Mouse (Mus musculus) gastrocnemius, postnatal 10 days (tissue): Measurements from ENCODE around the gene Rnf34. TPM values are rescaled to one million over a fixed set of nuclear protein-coding genes. Genes with fewer than 3 reads are reported as not detected.

ENCODE experiments used
- DNase-seq: peaks from one replicate; pipeline ENCODE4 v3.0.0; 2021; ENCODE audit warnings: mixed read lengths
- total RNA-seq, 2 experiments: library from RNA; stranded (reverse); gene quantifications; 2 replicates each; pipeline ENCODE4 v1.2.3; 2021

The Rnf34 gene
- total RNA-seq, 2 experiments from 2014 or later: 12.7 to 15.9 TPM

- DNase-seq: peak; percentile 88
These were observed 50.1 kb downstream of the Rnf34 start for GRCm38 (mm10) chr5:122899777-122900557.

GRCm38 (mm10) chr5:122900558-122901171, 50.8 kb downstream of the Rnf34 start:
- DNase-seq: no peak

- no peak for DNase-seq
These were observed 51.3 kb downstream of the Rnf34 start for GRCm38 (mm10) chr5:122901179-122901578.

GRCm38 (mm10) chr5:122901666-122902065, 51.8 kb downstream of the Rnf34 start:
- no peak for DNase-seq

- DNase-seq: no peak
These were observed 52.4 kb downstream of the Rnf34 start for GRCm38 (mm10) chr5:122902228-122902627.

- DNase-seq: no peak
These were observed 53.3 kb downstream of the Rnf34 start for GRCm38 (mm10) chr5:122903165-122903564.

GRCm38 (mm10) chr5:122907182-122907581, 57.3 kb downstream of the Rnf34 start:
- no peak for DNase-seq

- DNase-seq: no peak
These were observed 58.2 kb downstream of the Rnf34 start for GRCm38 (mm10) chr5:122908001-122908400.

GRCm38 (mm10) chr5:122909481-122909880, 59.6 kb downstream of the Rnf34 start:
- DNase-seq: no peak

GRCm38 (mm10) chr5:122912863-122913262, 63.0 kb downstream of the Rnf34 start:
- DNase-seq: no peak

GRCm38 (mm10) chr5:122916147-122916546, 66.3 kb downstream of the Rnf34 start:
- no peak for DNase-seq

GRCm38 (mm10) chr5:122917982-122918711, 68.3 kb downstream of the Rnf34 start:
- no peak for DNase-seq

GRCm38 (mm10) chr5:122920557-122920956, 70.7 kb downstream of the Rnf34 start:
- DNase-seq: no peak

Other genes starting within 250 kb of the Rnf34 start
- 1 to 10 TPM; 7.0 to 7.9 TPM for gene Ift81, start 235.5 kb upstream of the Rnf34 start, total RNA-seq
- 1 to 10 TPM; 4.4 to 5.9 TPM for gene P2rx7, start 206.1 kb upstream of the Rnf34 start, total RNA-seq
- 1 to 10 TPM; 6.2 to 9.6 TPM for gene P2rx4, start 142.5 kb upstream of the Rnf34 start, total RNA-seq
- gene Camkk2, start 70.6 kb upstream of the Rnf34 start, total RNA-seq: 10 to 100 TPM in 1 of 2 experiments, 1 to 10 TPM in 1; 9.7 to 15.6 TPM
- 100 to 1,000 TPM; 160 to 179 TPM for gene Anapc5, start 28.7 kb upstream of the Rnf34 start, total RNA-seq
- 10 to 100 TPM; 18.4 to 23.8 TPM for gene Kdm2b, start 139.8 kb downstream of the Rnf34 start, total RNA-seq
- 10 to 100 TPM; 43.8 to 45.4 TPM for gene Orai1, start 165.0 kb downstream of the Rnf34 start, total RNA-seq
- gene Morn3, start 197.0 kb downstream of the Rnf34 start, total RNA-seq: not detected
- 10 to 100 TPM; 16.3 to 16.9 TPM for gene Tmem120b, start 218.4 kb downstream of the Rnf34 start, total RNA-seq